Mouse (Mus musculus): ENCODE measurements at regions not wholly inside any gene's neighbourhood (a gene's known extent, or its start where the extent isn't known, plus 50 kb on each side); places are given as distances from the start of the nearest gene placed in this dataset.

- DNase-seq (ENCODE audit: low read depth, low spot score), result no peak
Measured at GRCm38 (mm10) chr13:48167976-48168375, 93.1 kb upstream of the Id4 start.

GRCm38 (mm10) chr13:48171309-48171953, 89.6 kb upstream of the Id4 start:
- DNase-seq (ENCODE audit: low read depth, low spot score), result no peak

GRCm38 (mm10) chr13:48171994-48172393, 89.0 kb upstream of the Id4 start:
- DNase-seq (ENCODE audit: low read depth, low spot score), result no peak

GRCm38 (mm10) chr13:48192476-48192875, 68.6 kb upstream of the Id4 start:
- no peak for DNase-seq (ENCODE audit: low read depth, low spot score)

GRCm38 (mm10) chr13:48193942-48194341, 67.1 kb upstream of the Id4 start:
- DNase-seq (ENCODE audit: low read depth, low spot score), result no peak

GRCm38 (mm10) chr13:48207824-48208223, 53.2 kb upstream of the Id4 start:
- no peak for DNase-seq (ENCODE audit: low read depth, low spot score)

All from retina, postnatal 7 days (tissue).